Mouse (Mus musculus) bone marrow macrophage, adult 2 months (primary cell): ENCODE results near the gene Ggct.

Experiments
- CTCF ChIP-seq: IDR thresholded peaks from 2 replicates; pipeline ENCODE4 v1.5.1; 2012; ENCODE audit warnings: low read depth, mild to moderate bottlenecking, low read length, moderate library complexity
- POLR2A ChIP-seq: IDR thresholded peaks from 2 replicates; pipeline ENCODE4 v1.6.1; 2012; ENCODE audit warnings: mild to moderate bottlenecking, low read depth, low read length, borderline replicate concordance

GRCm38 (mm10) chr6:55012516-55012915 is 19.8 kb upstream of the Ggct start:
- TF ChIP-seq POLR2A (no peak), CTCF (no peak)
